Mouse (Mus musculus) left cerebral cortex, adult 6 months (tissue): ENCODE results near the gene Pik3c2g. TPM values are rescaled to one million over a fixed set of nuclear protein-coding genes. Genes with fewer than 3 reads are reported as not detected.

Source experiments
- long read RNA-seq, 2 experiments: library from polyadenylated mRNA; unstranded; transcript quantifications; one replicate each; pipeline ENCODE4 v2.0.0; 2019 to 2020
- polyA plus RNA-seq: library from polyadenylated mRNA; unstranded; fragments of <200 nt; fragmentation: Nextera tagmentation; gene quantifications from 2 replicates; pipeline ENCODE4 v1.2.3, GENCODE M21; 2021

Gene Pik3c2g
- polyA plus RNA-seq: not detected in 2 replicates
- long read RNA-seq, experiment 1, partial matches to known transcripts: 0 of 1 reads
- long read RNA-seq, experiment 1, other reads (novel, unspliced or antisense): 1 of 1 reads
- long read RNA-seq, experiment 2: 0 reads

GRCm38 (mm10) chr6:139586892-139587291 is at the start of gene Pik3c2g:
Gene Pik3c2g (plus strand): TSS chr6:139587221.

Other genes starting within 250 kb of the Pik3c2g start
- gene Rergl, start 85.2 kb upstream of the Pik3c2g start, polyA plus RNA-seq: not detected in 2 replicates